In the genomic region with DNA sequence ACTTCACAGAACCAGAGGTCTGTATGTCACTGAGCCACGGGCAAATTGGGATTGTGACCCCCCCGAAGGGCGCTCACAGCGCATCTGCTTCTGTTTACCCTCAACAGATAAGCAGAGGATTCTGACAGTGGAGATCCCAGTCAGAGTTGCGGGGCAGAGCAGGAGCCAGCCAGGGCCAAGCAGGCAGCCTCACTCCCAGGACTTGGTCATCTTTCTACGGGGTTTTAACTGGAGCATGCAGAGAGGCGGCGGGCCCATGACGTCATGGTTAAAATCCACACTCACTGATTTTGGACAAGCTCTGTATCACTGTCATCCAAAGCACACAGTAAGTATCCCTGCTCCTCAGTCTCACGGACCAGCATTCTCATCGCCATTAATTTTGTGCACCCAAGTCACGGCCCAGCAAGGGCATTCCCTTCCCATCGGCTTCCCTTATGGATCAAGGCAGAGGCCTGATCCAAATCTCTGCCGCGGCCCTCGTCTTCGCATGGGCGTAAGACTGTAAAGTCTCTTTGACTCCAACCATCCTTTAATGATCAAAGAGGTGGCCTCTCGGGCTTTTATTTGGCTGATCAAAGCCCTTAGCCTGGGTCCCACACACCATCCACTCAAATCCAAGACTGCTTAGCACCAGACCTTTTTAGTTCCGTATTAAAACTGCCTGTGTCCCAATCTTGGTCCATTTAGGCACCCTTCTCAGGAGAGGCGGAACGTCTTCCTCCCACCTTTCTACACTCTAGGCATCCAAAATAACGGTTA, we compare ENCODE assay signal across 8 mouse cellular contexts. TPM values are rescaled to one million over a fixed set of nuclear protein-coding genes. Genes with fewer than 3 reads are reported as not detected.
DNase-seq lines count a peak whose midpoint lies in the region; ATAC-seq and TF ChIP-seq lines count a peak whose summit lies in the region.

No protein-coding gene starts in this region.

- DNase-seq in adrenal gland, adult (ENCODE audit: inconsistent age in 2 of 2, low spot score in 1 of 2): peak; percentile 26 to 67
- DNase-seq in adrenal gland, adult 18-20 months (ENCODE audit: low spot score in 2 of 2): no peak
- DNase-seq in MEL (ENCODE audit: low read depth, low spot score): peak; percentile 69
- DNase-seq in forebrain, postnatal 0 days: no peak
- DNase-seq in liver, embryonic 13.5 days: no peak
- no peak for DNase-seq in layer of hippocampus, adult 9-11 months
- no peak for DNase-seq in cerebellum, adult 8-10 months

- TF ChIP-seq CTCF in MEL (IDR thresholded peaks at IDR 0.05 in 2 of 3, conservative IDR thresholded peaks at IDR 0.05 in 1 of 3; ENCODE audit: control insufficient read depth in 1 of 3, insufficient read depth in 1 of 3, low read depth in 2 of 3, low read length in 3 of 3, poor library complexity in 1 of 3, severe bottlenecking in 1 of 3): no peak
- TF ChIP-seq CTCF in forebrain, postnatal 0 days (IDR thresholded peaks at IDR 0.05; ENCODE audit: low read depth): no peak

- peak overlapping the region; percentile 97 for H3K9ac ChIP-seq in MEL (ENCODE audit: control insufficient read depth, low read depth, low read length, poor library complexity, severe bottlenecking)
- no peak overlapping the region for H3K9ac ChIP-seq in forebrain, postnatal 0 days
- H3K9ac ChIP-seq in liver, embryonic 13.5 days: peak overlapping the region; percentile 73
- H3K9ac ChIP-seq in stomach, embryonic 16.5 days (ENCODE audit: low read length): peak overlapping the region; percentile 87

- peak in 1 of 2 experiments; percentile 58; a peak in 2 of 4 replicates for TF ChIP-seq POLR2A in MEL (IDR thresholded peaks at IDR 0.05; ENCODE audit: control insufficient read depth in 1 of 2, insufficient read depth in 1 of 2, low read depth in 1 of 2, low read length in 2 of 2, poor library complexity in 1 of 2)

- peak overlapping the region; percentile 83 to 91 for H3K4me3 ChIP-seq in MEL (ENCODE audit: control insufficient read depth in 1 of 2, insufficient read depth in 1 of 2, low read depth in 2 of 2, low read length in 2 of 2)
- no peak overlapping the region for H3K4me3 ChIP-seq in forebrain, postnatal 0 days (ENCODE audit: low read depth, low read length)
- peak overlapping the region; percentile 61 for H3K4me3 ChIP-seq in liver, embryonic 13.5 days (replicated peaks)
- H3K4me3 ChIP-seq in stomach, embryonic 16.5 days (replicated peaks; ENCODE audit: low read length): peak overlapping the region; percentile 70

- 40% methylated on average over 23 of the region's 23 CpGs for WGBS in forebrain, postnatal 0 days
- 8% methylated on average over 23 of the region's 23 CpGs for WGBS in liver, embryonic 13.5 days (ENCODE audit: insufficient replicate concordance)
- WGBS in stomach, embryonic 16.5 days: 32% methylated on average over 23 of the region's 23 CpGs

- no peaks in the 10 kb centered on the region for H3K9me3 ChIP-seq in MEL (replicated peaks; ENCODE audit: insufficient read depth, low read length)
- H3K9me3 ChIP-seq in forebrain, postnatal 0 days (ENCODE audit: low read length): no peaks in the 10 kb centered on the region
- no peaks in the 10 kb centered on the region for H3K9me3 ChIP-seq in liver, embryonic 13.5 days (replicated peaks)
- no peaks in the 10 kb centered on the region for H3K9me3 ChIP-seq in stomach, embryonic 16.5 days (replicated peaks; ENCODE audit: control insufficient read depth, low read length)

- H3K27ac ChIP-seq in MEL (ENCODE audit: control insufficient read depth, low read depth, low read length): peak overlapping the region; percentile 95
- H3K27ac ChIP-seq in forebrain, postnatal 0 days (ENCODE audit: low read depth, low read length): no peak overlapping the region
- peak overlapping the region; percentile 73; the same call in 1 of the 2 replicates for H3K27ac ChIP-seq in liver, embryonic 13.5 days
- peak overlapping the region; percentile 90 for H3K27ac ChIP-seq in stomach, embryonic 16.5 days (ENCODE audit: low read length)

- peaks cover 8 to 51% of the 10 kb centered on the region in 2 experiments for H3K36me3 ChIP-seq in MEL (ENCODE audit: control insufficient read depth in 1 of 2, insufficient read depth in 2 of 2, low read length in 2 of 2)
- H3K36me3 ChIP-seq in forebrain, postnatal 0 days (ENCODE audit: insufficient read depth): no peaks in the 10 kb centered on the region
- H3K36me3 ChIP-seq in liver, embryonic 13.5 days: no peaks in the 10 kb centered on the region
- no peaks in the 10 kb centered on the region for H3K36me3 ChIP-seq in stomach, embryonic 16.5 days (ENCODE audit: control insufficient read depth, insufficient read depth, low read length)

- no peak; the same call in 1 of the 2 replicates for ATAC-seq in forebrain, postnatal 0 days
- no peak for ATAC-seq in liver, embryonic 13.5 days (ENCODE audit: low read depth)
- no peak for ATAC-seq in stomach, embryonic 16.5 days (ENCODE audit: insufficient read depth, low FRiP score)

- peaks cover 19 to 38% of the 10 kb centered on the region in 2 experiments for H3K4me1 ChIP-seq in MEL (ENCODE audit: control insufficient read depth in 1 of 2, insufficient read depth in 2 of 2, low read length in 2 of 2)
- H3K4me1 ChIP-seq in forebrain, postnatal 0 days (ENCODE audit: insufficient read depth): 0 out of 2 replicates have a peak, but pooled peaks cover 4% of the 10 kb centered on the region
- H3K4me1 ChIP-seq in liver, embryonic 13.5 days (replicated peaks): peaks cover 55% of the 10 kb centered on the region
- peaks cover 17% of the 10 kb centered on the region for H3K4me1 ChIP-seq in stomach, embryonic 16.5 days (ENCODE audit: control insufficient read depth, insufficient read depth, low read length)

- no peak for TF ChIP-seq RAD21 in MEL (IDR thresholded peaks at IDR 0.05; ENCODE audit: low read depth, low read length)

- H3K4me2 ChIP-seq in forebrain, postnatal 0 days (ENCODE audit: low read depth): peak overlapping the region; percentile 95
- H3K4me2 ChIP-seq in liver, embryonic 13.5 days: peak overlapping the region; percentile 80
- H3K4me2 ChIP-seq in stomach, embryonic 16.5 days (ENCODE audit: low read depth, low read length): peak overlapping the region; percentile 84

- H3K27me3 ChIP-seq in MEL (ENCODE audit: control insufficient read depth in 1 of 2, insufficient read depth in 2 of 2, low read length in 2 of 2): no peaks in the 10 kb centered on the region
- peaks cover 3% of the 10 kb centered on the region; the same call in 1 of the 2 replicates for H3K27me3 ChIP-seq in forebrain, postnatal 0 days (ENCODE audit: insufficient read depth, low read length)
- H3K27me3 ChIP-seq in liver, embryonic 13.5 days: peaks cover 8% of the 10 kb centered on the region; the same call in 1 of the 2 replicates
- no peaks in the 10 kb centered on the region for H3K27me3 ChIP-seq in stomach, embryonic 16.5 days (ENCODE audit: control insufficient read depth, insufficient read depth, low read length)

- peaks cover 64% of the 10 kb centered on the region for H3K79me2 ChIP-seq in MEL (ENCODE audit: control insufficient read depth, insufficient read depth, low read length, poor library complexity)

- peak in 1 of 2 experiments; percentile 63; a peak in 2 of 4 replicates for TF ChIP-seq EP300 in MEL (IDR thresholded peaks at IDR 0.05; ENCODE audit: low read depth in 1 of 2, low read length in 2 of 2)

TF ChIP-seq in MEL, 35 proteins besides CTCF, POLR2A, EP300 and RAD21 (continues in another document):
- TF ChIP-seq USF1 (IDR thresholded peaks at IDR 0.05; ENCODE audit: low read depth, low read length) (no peak), TAL1 (IDR thresholded peaks at IDR 0.05; ENCODE audit: low read length) (0 out of 2 replicates have a peak, but pooled peaks have one; percentile 9), TCF12 (IDR thresholded peaks at IDR 0.05; ENCODE audit: low read depth, low read length) (peak; percentile 58; the same call in 1 of the 2 replicates), MAZ (IDR thresholded peaks at IDR 0.05; ENCODE audit: low read depth, low read length) (peak; percentile 86; the same call in 1 of the 2 replicates), TBP (IDR thresholded peaks at IDR 0.05; ENCODE audit: low read depth, low read length) (peak; percentile 56), GABPA (IDR thresholded peaks at IDR 0.05; ENCODE audit: low read depth, low read length) (no peak), USF2 (IDR thresholded peaks at IDR 0.05; ENCODE audit: borderline replicate concordance in 1 of 2, insufficient read depth in 1 of 2, low read depth in 1 of 2, low read length in 2 of 2) (no peak), ZC3H11A (IDR thresholded peaks at IDR 0.05; ENCODE audit: low read depth, low read length) (no peak), MAX (IDR thresholded peaks at IDR 0.05; ENCODE audit: low read length) (no peak), CHD1 (IDR thresholded peaks at IDR 0.05; ENCODE audit: low read depth, low read length) (peak; percentile 8; the same call in 1 of the 2 replicates), ETS1 (IDR thresholded peaks at IDR 0.05; ENCODE audit: low read depth, low read length) (peak; percentile 24; the same call in 1 of the 2 replicates), ELF1 (IDR thresholded peaks at IDR 0.05; ENCODE audit: low read depth, low read length) (no peak), POLR2AphosphoS2 (IDR thresholded peaks at IDR 0.05; ENCODE audit: low read length) (peak; percentile 16; the same call in 1 of the 2 replicates), KAT2A (conservative IDR thresholded peaks at IDR 0.05; ENCODE audit: low read depth, low read length) (no peak)

RNA-seq across cellular contexts. Expression of a gene that starts 1.5 kb away (rescaled TPM):
- total RNA-seq in adrenal gland, adult 18-20 months (2021): 10 to 100 TPM; 18.3 to 34.4 TPM
- 290 and 352 TPM in 2 replicates for total RNA-seq in MEL (2012; rRNA removed)
- polyA plus RNA-seq in MEL (2012; ENCODE audit: insufficient read depth in 1 of 2, insufficient read length in 2 of 2, low read depth in 1 of 2, low replicate concordance in 2 of 2, missing spikeins in 1 of 2): 100 to 1,000 TPM in 1 of 2 experiments, not detected in 1; 545 TPM
- total RNA-seq in forebrain, postnatal 0 days (2014; rRNA removed): 4.9 and 6.0 TPM in 2 replicates
- polyA plus RNA-seq in forebrain, postnatal 0 days (2015; fragmentation: Nextera tagmentation; extraction: Ambion mirVana): 9.5 and 11.6 TPM in 2 replicates
- polyA plus RNA-seq in liver, embryonic 13.5 days (2015; fragmentation: Nextera tagmentation; extraction: Ambion mirVana): 52.4 and 59.5 TPM in 2 replicates
- polyA plus RNA-seq in stomach, embryonic 16.5 days (2015; fragmentation: Nextera tagmentation; extraction: Ambion mirVana): 87.2 and 95.6 TPM in 2 replicates

RNA-seq across cellular contexts. Expression of a gene that starts 49.2 kb away (rescaled TPM):
- 100 to 1,000 TPM in 1 of 2 experiments, 10 to 100 TPM in 1; 59.9 to 106 TPM for total RNA-seq in adrenal gland, adult 18-20 months (2021)
- total RNA-seq in MEL (2012; rRNA removed): 17.6 and 21.0 TPM in 2 replicates
- polyA plus RNA-seq in MEL (2012; ENCODE audit: insufficient read depth in 1 of 2, insufficient read length in 2 of 2, low read depth in 1 of 2, low replicate concordance in 2 of 2, missing spikeins in 1 of 2): 10 to 100 TPM in 1 of 2 experiments, not detected in 1; 21.7 TPM
- 16.3 and 17.1 TPM in 2 replicates for total RNA-seq in forebrain, postnatal 0 days (2014; rRNA removed)
- polyA plus RNA-seq in forebrain, postnatal 0 days (2015; fragmentation: Nextera tagmentation; extraction: Ambion mirVana): 19.5 and 22.7 TPM in 2 replicates
- polyA plus RNA-seq in liver, embryonic 13.5 days (2015; fragmentation: Nextera tagmentation; extraction: Ambion mirVana): 21.9 and 27.0 TPM in 2 replicates
- 71.8 and 81.0 TPM in 2 replicates for polyA plus RNA-seq in stomach, embryonic 16.5 days (2015; fragmentation: Nextera tagmentation; extraction: Ambion mirVana)

Comparison
In these comparisons a context has a peak if more than half of its experiments do, and no peak if none do; other contexts are left out.
1. DNase-seq: peak in adrenal gland, adult (2 of 2) and MEL (single experiment); none in adrenal gland, adult 18-20 months (0 of 2), forebrain, postnatal 0 days (single experiment), liver, embryonic 13.5 days (single experiment), layer of hippocampus, adult 9-11 months (single experiment) and cerebellum, adult 8-10 months (single experiment).
2. Peak in every context shown above with its lines, with median percentiles within 50 percentile points of each other: H3K4me2 ChIP-seq.